Mouse (Mus musculus) liver, embryonic 14.5 days (tissue): ENCODE data around the gene Hnrnpa2b1. TPM values are rescaled to one million over a fixed set of nuclear protein-coding genes. Genes with fewer than 3 reads are reported as not detected.

Source experiments
- ATAC-seq: fragments of 200-750 bp; cut with Nextera tagmentation; 2 replicates; pipeline ENCODE4 v1.8.0; 2017; ENCODE audit warnings: moderate number of reproducible peaks, mild to moderate bottlenecking, moderate library complexity; ENCODE audit not compliant: insufficient read depth
- DNase-seq, 3 experiments: peaks; one replicate each; pipeline ENCODE4 v3.0.0-alpha.2; 2012 to 2013; ENCODE audit warnings: low read depth in 3 of 3, low spot score in 3 of 3
- H3K27ac ChIP-seq: fragments of 300-500 bp; sonication (generic); 2 replicates; pipeline ENCODE4 v1.5.1; 2014; ENCODE audit warnings: moderate library complexity, mild to moderate bottlenecking, control low read depth, inconsistent platforms
- H3K27me3 ChIP-seq: fragments of 300-500 bp; sonication (generic); 2 replicates; pipeline ENCODE4 v1.6.1; 2014; ENCODE audit warnings: mild to moderate bottlenecking, low read length, moderate library complexity; ENCODE audit not compliant: control insufficient read depth, insufficient read depth
- H3K36me3 ChIP-seq: fragments of 300-500 bp; sonication (generic); replicated peaks from 2 replicates; pipeline ENCODE4 v1.6.1; 2014; ENCODE audit warnings: low read depth; ENCODE audit not compliant: control insufficient read depth, insufficient read depth
- H3K4me1 ChIP-seq, 2 experiments: fragments of 200-500 bp in 1 of 2; fragments of 300-500 bp in 1 of 2; sonication (generic) in 1 of 2; replicated peaks; 2 replicates each; pipeline ENCODE4 v1.6.1; 2012 to 2014; ENCODE audit warnings: antibody characterized with exemption in 1 of 2, inconsistent platforms in 1 of 2, low read length in 1 of 2; ENCODE audit not compliant: control insufficient read depth in 2 of 2, insufficient read depth in 2 of 2
- H3K4me2 ChIP-seq: fragments of 300-500 bp; sonication (generic); 2 replicates; pipeline ENCODE4 v1.6.1; 2014; ENCODE audit warnings: low read depth, mild to moderate bottlenecking, control low read depth, moderate library complexity
- H3K4me3 ChIP-seq, 2 experiments: fragments of 200-500 bp in 1 of 2; fragments of 300-500 bp in 1 of 2; sonication (generic) in 1 of 2; 2 replicates each; pipeline ENCODE4 v1.5.1; 2012 to 2014; ENCODE audit warnings: low read depth in 2 of 2, low read length in 2 of 2, mild to moderate bottlenecking in 2 of 2, control low read depth in 1 of 2, inconsistent platforms in 1 of 2, moderate library complexity in 1 of 2; ENCODE audit not compliant: insufficient read depth in 1 of 2
- H3K9ac ChIP-seq: fragments of 300-500 bp; sonication (generic); replicated peaks from 2 replicates; pipeline ENCODE4 v1.6.1; 2014; ENCODE audit warnings: mild to moderate bottlenecking, control low read depth, moderate library complexity
- H3K9me3 ChIP-seq: fragments of 300-500 bp; sonication (generic); 2 replicates; pipeline ENCODE4 v1.6.1; 2016; ENCODE audit warnings: low read length, mixed read lengths; ENCODE audit not compliant: control insufficient read depth
- CTCF ChIP-seq: IDR thresholded peaks from 2 replicates; pipeline ENCODE4 v1.5.1; 2016; ENCODE audit warnings: antibody characterized with exemption, low read depth, control low read depth
- EP300 ChIP-seq: IDR thresholded peaks from 2 replicates; pipeline ENCODE4 v1.6.1; 2016; ENCODE audit warnings: antibody characterized with exemption, low read depth
- WGBS: fragments of 180-500 bp; shearing (Covaris S2); extraction: QIAGEN DNeasy Blood & Tissue Kit; methylation state at CpG from one replicate; pipeline ENCODE4 v1.1.7; 2014; ENCODE audit not compliant: insufficient replicate concordance; 5-methylcytosine and 5-hydroxymethylcytosine counted together
- polyA plus RNA-seq, 2 experiments: library from polyadenylated mRNA; depleted of rRNA in 1 of 2; stranded (reverse) in 1 of 2; unstranded in 1 of 2; fragments of >200 nt; fragmentation: Nextera tagmentation in 1 of 2; extraction: Ambion mirVana in 1 of 2; gene quantifications; 2 replicates each; pipeline versions ENCODE4 v1.2.1 to v1.2.3; 2012 to 2014

Gene Hnrnpa2b1
- polyA plus RNA-seq, 2 experiments = 462 to 684 TPM

DNA sequence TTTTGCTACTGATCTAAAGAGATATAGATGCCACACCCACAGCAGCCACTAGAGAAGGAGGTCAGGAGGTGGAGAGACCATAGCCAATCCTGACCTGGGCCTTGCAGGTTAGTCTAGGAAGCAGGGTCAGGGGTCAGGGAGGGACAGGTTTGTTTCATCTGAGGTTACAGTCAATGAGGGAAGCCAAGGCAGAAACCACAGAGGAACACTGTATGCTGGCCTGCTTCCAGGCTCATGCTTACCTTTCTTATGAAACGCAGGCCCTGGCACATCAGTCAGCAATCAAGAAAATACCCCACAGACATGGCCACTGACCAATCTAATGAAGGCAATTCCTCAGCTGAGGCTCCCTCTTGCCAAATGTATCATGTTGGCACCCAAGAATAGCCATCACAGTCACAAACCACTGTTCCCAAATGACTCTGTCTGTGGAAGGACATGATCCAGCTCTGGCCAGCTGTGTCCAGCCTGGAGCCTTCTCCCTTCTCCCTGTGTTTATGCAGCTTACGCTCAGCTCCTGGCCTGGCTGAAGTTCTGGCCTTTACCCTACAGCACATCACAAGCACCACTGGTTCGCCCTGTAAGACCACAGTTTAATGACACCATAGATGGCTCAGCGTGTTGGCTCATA is 52.3 kb downstream of the Hnrnpa2b1 start:
- no peak overlapping the region for H3K9ac ChIP-seq
- no peak overlapping the region for H3K27ac ChIP-seq
- H3K4me1 ChIP-seq = no peaks in the 10 kb centered on the region
- TF ChIP-seq CTCF (no peak), EP300 (no peak)
- 71% methylated on average over 4 of the region's 4 CpGs for WGBS
- H3K4me2 ChIP-seq = no peak overlapping the region
- no peak overlapping the region for H3K4me3 ChIP-seq
- no peaks in the 10 kb centered on the region for H3K36me3 ChIP-seq
- no peaks in the 10 kb centered on the region for H3K27me3 ChIP-seq
- no peak for DNase-seq
- no peak for ATAC-seq
- no peaks in the 10 kb centered on the region for H3K9me3 ChIP-seq

DNA sequence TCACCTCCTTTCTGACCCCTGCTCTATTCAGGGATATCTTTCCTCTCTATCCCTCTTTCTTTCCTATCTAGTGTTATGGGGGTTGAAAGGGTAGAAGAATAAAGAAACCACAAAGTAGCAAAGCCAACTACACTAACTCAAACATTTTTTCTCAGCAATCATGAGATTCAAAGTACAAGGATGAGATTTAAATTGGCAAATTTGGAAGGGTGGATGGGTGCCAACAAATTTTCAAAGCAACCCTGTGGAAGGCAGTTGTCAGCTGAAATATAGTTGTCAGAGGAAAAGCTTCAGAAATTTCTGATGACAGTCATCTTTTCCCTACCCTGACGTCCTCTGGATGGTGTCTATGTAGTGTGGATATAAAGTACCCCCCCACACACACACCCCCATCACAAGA is 53.3 kb downstream of the Hnrnpa2b1 start:
- H3K9ac ChIP-seq = no peak overlapping the region
- H3K4me2 ChIP-seq = no peak overlapping the region
- H3K36me3 ChIP-seq = no peaks in the 10 kb centered on the region
- H3K27me3 ChIP-seq = no peaks in the 10 kb centered on the region
- no peak overlapping the region for H3K27ac ChIP-seq
- DNase-seq (no peak), ATAC-seq (no peak)
- no peaks in the 10 kb centered on the region for H3K4me1 ChIP-seq
- no peaks in the 10 kb centered on the region for H3K9me3 ChIP-seq
- 33% methylated on average over 1 of the region's 1 CpGs for WGBS
- H3K4me3 ChIP-seq = no peak overlapping the region
- TF ChIP-seq EP300 (no peak), CTCF (no peak)

Other genes starting within 250 kb of the Hnrnpa2b1 start
- gene Nfe2l3, start 37.2 kb downstream of the Hnrnpa2b1 start, polyA plus RNA-seq (2012; rRNA removed) = 0.11 and 0.13 TPM in 2 replicates
- gene Nfe2l3, start 37.2 kb downstream of the Hnrnpa2b1 start, polyA plus RNA-seq (2014; fragmentation: Nextera tagmentation; extraction: Ambion mirVana) = 0.10 and 0.20 TPM in 2 replicates
- gene Cbx3, start 466 bp upstream of the Hnrnpa2b1 start, polyA plus RNA-seq (2012; rRNA removed) = 25.8 and 50.6 TPM in 2 replicates
- 264 and 269 TPM in 2 replicates for gene Cbx3, start 466 bp upstream of the Hnrnpa2b1 start, polyA plus RNA-seq (2014; fragmentation: Nextera tagmentation; extraction: Ambion mirVana)
- 1.2 and 2.0 TPM in 2 replicates for gene Snx10, start 54.0 kb upstream of the Hnrnpa2b1 start, polyA plus RNA-seq (2012; rRNA removed)
- gene Snx10, start 54.0 kb upstream of the Hnrnpa2b1 start, polyA plus RNA-seq (2014; fragmentation: Nextera tagmentation; extraction: Ambion mirVana) = 6.4 and 6.7 TPM in 2 replicates